Mouse (Mus musculus): ENCODE measurements around the gene Tbc1d1.

Gene Tbc1d1

DNA sequence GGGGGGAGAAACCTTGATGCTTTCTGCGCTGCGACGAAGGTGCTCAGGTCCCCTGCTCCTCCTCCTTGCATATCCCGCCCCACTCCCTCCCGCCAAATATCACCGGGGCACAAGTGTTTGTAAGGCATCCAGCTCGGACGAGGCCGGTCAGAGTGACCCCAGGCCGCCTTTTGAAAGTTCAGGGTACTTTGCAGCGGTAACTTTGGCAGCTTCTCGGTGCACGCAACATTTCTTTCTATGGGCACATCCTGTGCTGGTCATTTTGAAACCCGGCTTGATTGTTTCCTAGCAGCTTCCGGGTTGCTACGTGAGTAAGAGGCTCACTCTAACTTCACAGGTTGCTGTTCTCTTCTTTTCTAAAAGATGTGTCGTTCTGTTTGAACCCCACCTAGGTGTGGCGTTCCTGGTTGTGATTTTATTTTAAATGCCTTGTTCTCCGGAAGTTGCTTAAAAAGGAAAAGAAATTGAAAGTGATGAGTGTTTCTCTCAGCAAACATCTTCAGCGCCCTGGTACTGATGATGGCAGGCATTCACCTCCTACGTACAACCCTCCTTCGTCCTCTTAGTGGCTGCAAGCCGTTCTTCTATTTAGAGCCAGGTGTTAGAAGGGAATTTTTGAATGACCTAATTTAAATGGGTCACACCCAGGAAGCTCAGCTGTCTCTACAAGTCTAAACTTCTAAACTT lies 4.7 kb downstream of the Tbc1d1 start:
- no peak for DNase-seq (ENCODE audit: low spot score)

- no peak for DNase-seq (ENCODE audit: low spot score)
Observed at GRCm38 (mm10) chr5:64161917-64162316, 5.8 kb downstream of the Tbc1d1 start.

DNA sequence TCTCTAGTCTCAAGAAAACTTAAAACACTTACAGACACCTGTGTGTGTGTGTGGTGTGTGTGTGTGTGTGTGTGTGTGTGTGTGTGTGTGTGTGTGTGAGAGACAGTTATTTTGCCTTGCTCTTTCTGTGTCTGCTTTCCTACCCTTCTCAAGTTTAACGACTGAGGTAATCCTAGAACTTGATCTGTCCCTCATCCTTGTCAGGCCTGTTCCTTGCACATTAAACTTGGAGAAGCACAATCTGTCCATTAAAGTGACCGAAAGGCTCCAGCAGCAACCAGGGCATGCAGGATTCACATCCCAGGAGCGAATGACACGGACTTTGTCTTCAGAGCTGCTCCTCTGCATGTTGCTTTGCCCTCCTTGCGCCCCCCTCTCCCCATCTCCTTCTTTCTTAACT lies 6.5 kb downstream of the Tbc1d1 start:
- DNase-seq (ENCODE audit: low spot score) = no peak

DNA sequence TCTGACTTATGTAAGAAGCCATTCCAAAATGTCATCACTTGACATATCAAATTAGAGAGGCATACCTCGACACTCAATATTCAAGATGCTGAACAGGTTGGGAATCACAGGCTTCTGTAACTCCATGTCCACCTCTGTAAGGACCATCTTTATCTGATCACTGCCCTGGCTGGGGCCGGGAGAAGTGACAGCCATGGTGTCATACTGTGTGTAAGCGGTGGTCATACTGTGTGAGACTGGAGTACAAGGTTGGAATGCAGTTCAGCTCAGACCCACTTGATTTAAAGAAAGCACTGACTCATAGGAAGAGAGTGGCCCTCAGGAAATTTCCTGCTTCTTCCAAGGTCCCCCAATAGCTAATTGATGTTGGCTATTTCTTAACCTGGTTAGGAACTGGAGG lies 8.3 kb downstream of the Tbc1d1 start:
- no peak for DNase-seq (ENCODE audit: low spot score)

DNA sequence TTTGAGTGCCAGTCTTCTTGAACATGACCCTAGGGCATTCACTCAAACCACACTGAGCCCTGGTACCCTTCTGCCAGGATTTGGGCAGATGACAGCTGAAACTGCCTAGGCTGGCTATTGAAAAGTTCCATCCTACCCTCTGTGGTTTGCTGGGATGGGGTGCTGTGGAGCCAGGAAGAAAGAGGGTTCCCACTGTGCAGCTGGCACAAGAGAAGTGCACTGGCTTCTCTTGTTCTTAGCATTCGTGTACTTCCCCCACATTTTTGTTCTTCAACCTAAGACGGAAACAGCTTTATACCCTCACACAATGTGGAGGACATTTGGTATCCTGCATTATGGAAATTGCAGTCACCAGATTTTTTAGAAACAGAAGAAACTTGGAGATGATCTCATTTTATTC lies 9.7 kb downstream of the Tbc1d1 start:
- DNase-seq (ENCODE audit: low spot score) = no peak

DNA sequence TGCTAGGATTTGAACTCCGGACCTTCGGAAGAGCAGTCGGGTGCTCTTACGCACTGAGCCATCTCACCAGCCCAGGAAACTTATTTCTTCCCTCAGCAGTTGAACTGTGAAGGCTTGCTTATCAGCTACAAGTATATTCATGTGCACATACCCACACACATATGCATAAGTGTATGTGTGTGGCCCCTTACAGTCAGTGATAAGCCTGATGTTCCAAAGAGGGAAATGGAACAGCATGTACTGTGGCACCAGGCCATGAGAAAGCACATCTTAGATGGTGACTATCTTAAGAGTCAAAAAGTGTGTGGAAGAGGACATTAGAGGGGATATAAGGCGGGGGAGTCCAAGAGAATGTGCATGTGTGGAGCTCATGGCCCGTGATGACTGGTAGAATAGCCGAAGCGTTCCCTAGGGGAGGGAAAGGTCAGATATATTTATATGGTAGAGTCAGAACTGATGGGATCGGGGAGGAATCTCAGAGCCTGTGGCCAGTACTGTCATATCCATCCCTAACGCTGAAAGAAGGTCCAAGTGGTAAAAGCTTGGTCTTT lies 13.0 kb downstream of the Tbc1d1 start:
- no peak for DNase-seq (ENCODE audit: low spot score)

DNA sequence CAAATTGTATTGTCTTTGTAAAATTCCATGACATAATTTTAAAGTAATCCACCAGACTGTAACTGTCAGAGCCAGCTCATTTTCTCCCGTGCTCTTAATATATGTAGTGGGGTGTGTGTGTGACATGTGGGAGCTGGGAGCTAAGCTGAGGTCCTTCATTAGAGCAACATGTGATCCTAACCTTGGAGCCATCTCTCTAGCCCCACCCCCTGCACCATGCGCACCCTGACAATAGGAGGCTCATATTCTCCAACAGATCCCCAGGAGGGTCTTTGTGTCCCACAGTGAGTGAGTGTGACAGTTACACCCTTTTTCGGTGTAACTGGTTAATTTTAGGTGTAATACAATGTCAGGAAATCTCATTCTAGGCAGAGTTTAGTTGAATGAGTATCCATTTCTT lies 16.8 kb downstream of the Tbc1d1 start:
- no peak for DNase-seq (ENCODE audit: low spot score)

GRCm38 (mm10) chr5:64173302-64173701 lies 17.2 kb downstream of the Tbc1d1 start:
- no peak for DNase-seq (ENCODE audit: low spot score)

- DNase-seq (ENCODE audit: low spot score) = no peak
Observed at GRCm38 (mm10) chr5:64174429-64174935, 18.4 kb downstream of the Tbc1d1 start.

- no peak for DNase-seq (ENCODE audit: low spot score)
Observed at GRCm38 (mm10) chr5:64180548-64180947, 24.4 kb downstream of the Tbc1d1 start.

DNA sequence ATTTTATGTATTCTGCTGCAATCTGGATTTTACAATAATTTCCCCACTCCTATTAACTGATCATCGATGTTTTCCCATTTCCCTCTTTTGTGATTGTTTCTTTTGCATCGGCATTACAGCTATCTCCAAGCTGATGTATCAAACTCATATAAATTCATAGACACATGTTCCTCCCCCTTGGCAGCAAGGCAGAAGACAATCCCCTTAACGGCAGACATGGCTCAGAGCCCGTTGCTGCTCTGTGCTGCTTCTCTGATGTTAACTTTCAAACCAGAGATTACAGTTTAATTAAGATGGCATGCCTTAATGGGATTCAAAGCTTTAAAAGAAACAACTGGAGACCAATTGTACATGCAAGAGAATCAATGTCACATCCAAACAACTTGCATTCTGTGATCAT lies 27.6 kb downstream of the Tbc1d1 start:
- no peak for DNase-seq (ENCODE audit: low spot score)

- no peak for DNase-seq (ENCODE audit: low spot score)
Observed at GRCm38 (mm10) chr5:64185257-64185656, 29.2 kb downstream of the Tbc1d1 start.

DNA sequence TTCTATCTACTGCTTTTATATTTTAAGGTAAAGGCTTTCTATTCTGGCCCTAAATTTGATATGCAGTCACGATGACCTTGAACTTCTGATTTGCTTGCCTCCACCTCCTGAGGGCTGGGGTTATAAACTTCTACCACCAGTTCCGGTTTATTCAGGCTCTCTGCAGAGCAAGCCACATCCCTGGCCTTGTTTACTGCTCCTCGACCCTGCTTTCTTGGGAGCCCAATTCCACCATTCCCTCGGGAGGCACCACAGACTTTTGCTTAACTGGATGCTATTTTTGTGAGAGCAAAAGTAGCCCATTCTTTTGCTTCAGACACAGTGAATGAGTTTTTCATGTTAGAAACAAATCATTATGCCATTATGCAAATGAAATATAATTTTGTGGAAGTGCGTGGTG lies 30.5 kb downstream of the Tbc1d1 start:
- DNase-seq (ENCODE audit: low spot score) = peak; percentile 58

DNA sequence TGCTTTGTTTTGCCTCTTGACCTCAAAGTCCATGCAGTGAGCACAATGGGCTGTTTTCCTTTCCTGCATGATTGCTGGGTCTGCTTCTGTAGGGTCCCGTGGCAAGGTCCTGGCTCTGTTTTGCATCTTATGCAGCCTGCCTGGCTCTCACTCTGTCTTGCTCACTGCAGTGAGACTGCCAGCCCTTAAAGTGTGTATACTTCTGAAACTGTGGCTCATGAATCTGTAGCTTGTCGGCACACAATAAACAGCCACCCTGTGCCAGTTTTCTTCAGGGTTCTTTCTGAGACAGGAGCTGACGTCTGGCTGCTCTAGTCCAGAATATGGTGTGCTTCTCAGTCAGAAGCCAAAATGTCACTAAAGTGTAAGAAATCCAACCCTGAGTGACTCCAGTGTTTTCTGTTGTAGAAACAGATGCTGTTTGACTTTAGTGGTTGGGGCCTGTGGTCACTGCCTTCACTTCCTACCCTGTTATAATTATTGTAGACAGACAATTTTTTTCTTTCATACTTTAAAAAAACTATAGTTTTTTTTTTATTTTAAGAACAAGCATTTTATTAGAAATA lies 32.1 kb downstream of the Tbc1d1 start:
- no peak for DNase-seq (ENCODE audit: low spot score)

GRCm38 (mm10) chr5:64190892-64191291 lies 34.8 kb downstream of the Tbc1d1 start:
- DNase-seq (ENCODE audit: low spot score) = no peak

- no peak for DNase-seq (ENCODE audit: low spot score)
Observed at GRCm38 (mm10) chr5:64193353-64193752, 37.2 kb downstream of the Tbc1d1 start.

- DNase-seq (ENCODE audit: low spot score) = peak; percentile 90
Observed at GRCm38 (mm10) chr5:64196250-64196865, 40.3 kb downstream of the Tbc1d1 start.

DNA sequence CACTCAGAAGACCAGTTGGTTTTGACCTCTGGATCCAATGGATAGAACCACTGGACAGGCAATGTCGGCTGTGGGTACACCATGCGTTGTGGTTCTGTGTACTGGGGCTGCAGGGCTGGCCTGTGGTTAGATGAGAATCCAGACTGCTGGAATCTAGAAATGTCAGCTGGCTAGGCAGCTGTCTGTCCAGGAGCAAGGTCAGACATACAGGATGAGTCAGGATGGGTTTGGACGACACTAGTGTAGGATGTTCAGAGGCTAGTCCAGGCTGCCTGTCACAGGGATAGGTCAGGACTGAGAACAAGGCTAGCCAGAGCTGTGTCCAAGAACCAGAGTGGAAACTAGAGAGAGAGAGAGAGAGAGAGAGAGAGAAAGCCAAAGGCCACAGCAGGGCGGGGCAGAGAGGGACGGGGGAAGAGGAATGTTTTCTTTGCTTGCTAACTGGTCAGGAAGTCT lies 40.8 kb downstream of the Tbc1d1 start:
- peak; percentile 61 for DNase-seq (ENCODE audit: low spot score)

DNA sequence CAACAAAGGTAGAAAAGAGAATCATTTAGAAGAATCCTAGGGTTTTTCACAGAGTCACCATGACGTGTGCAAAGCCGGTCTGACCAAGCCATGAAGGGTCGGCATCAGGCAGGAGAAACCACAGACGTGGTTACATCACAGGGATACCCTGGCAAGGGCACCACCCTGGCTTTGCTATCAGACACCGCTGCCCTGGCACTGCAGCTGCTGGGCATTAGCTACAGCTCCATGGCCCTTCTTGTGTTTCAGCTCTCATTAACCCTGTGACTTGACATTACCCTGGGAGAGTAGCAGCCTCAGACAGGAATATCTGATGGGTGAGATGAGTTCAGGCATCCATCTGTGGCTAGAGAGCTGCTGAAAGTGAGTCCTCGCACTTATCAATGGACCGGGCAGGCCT lies 42.5 kb downstream of the Tbc1d1 start:
- no peak for DNase-seq (ENCODE audit: low spot score)

GRCm38 (mm10) chr5:64201071-64201470 lies 45.0 kb downstream of the Tbc1d1 start:
- no peak for DNase-seq (ENCODE audit: low spot score)

DNA sequence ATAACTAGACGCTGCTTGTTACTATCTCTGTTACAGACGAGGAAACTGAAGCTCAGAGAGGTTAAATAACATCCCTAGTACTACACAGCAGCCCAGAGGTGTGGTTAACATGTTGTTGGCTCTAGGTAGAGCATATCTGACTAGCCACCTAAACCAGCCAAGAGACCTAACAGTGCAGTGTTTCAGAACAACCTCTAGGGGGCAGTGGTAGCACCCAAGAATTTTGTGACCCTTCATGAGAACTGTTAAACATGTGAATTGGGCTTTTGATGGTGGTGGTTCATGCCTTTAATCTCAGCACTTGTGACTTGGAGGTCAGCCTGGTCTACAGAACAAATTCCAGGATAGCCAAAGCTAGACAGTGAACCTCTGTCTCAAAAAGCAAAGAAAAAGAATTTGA lies 46.2 kb downstream of the Tbc1d1 start:
- peak; percentile 84 for DNase-seq (ENCODE audit: low spot score)

DNA sequence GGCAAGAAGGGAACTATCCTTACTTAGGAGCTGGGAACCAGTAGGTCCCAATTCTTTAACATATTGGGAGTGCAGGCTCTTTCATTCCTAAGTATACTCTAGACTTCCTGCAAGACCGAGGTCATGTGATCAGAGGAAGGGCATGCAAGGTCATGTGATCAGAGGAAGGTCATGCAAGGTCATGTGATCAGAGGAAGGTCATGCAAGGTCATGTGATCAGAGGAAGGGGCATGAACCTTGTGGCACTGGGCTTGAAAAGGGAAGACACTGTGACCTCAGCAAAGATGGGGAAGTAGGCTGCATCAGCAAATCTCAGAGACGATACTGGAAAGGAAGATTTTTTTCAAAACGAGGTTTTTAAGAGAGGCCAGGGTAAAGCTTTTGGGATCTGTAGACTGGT lies 49.5 kb downstream of the Tbc1d1 start:
- DNase-seq (ENCODE audit: low spot score) = no peak

- DNase-seq (ENCODE audit: low spot score) = no peak
Observed at GRCm38 (mm10) chr5:64206431-64206830, 50.3 kb downstream of the Tbc1d1 start.
